8 mouse cellular contexts compared by ENCODE assay signal in the genomic region with DNA sequence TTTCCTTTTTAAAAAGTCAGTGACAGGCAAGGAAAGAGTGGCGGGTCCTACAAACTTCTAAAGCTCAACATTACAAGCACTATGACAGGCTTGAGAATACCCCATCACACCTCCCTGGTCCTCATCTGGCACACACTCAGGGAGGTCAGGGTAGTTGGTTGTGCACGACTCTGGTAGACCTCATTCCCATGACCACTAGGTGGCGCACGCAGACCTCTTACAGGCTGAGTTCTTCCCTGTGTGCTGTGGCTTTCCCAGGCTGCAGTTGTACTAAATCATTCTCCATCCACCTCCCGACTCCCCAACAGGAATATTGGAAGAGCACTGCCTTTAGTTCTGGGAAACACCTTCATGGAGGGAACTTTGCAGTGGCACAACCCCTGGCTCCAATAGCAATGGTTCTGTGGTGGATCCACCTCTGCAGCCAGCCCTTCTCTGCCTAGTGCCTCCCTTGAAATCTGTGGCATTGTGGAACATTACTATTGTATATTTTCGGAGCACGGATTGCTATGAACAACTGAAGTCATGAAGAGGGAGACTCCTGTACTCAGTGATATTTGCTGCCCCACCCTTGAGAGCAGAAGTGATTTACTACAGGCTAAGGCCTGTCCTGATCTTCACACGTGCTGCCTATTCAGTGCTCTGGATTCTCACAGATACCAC. TPM values are rescaled to one million over a fixed set of nuclear protein-coding genes. Genes with fewer than 3 reads are reported as not detected.
DNase-seq lines count a peak whose midpoint lies in the region; ATAC-seq and TF ChIP-seq lines count a peak whose summit lies in the region.

No protein-coding gene starts in this region.

- intact Hi-C loops in left cerebral cortex, adult 2 months (cut with DNase I): loop anchor here (1.0 to 5.0 kb wide), 6 partner anchors 61 to 991 kb away; a partner anchor contains a TSS

- peak; percentile 98 for TF ChIP-seq CTCF in left cerebral cortex, adult 2 months (IDR thresholded peaks at IDR 0.05)

- ATAC-seq in common myeloid progenitor, adult 5-6 weeks (replicated peaks; ENCODE audit: low read depth, poor library complexity, severe bottlenecking): peak; percentile 92
- peak; percentile 86 for ATAC-seq in megakaryocyte, adult 5-6 weeks (ENCODE audit: poor library complexity, severe bottlenecking)

- H3K27ac ChIP-seq in left cerebral cortex, adult 2 months: no peak overlapping the region

- H3K4me3 ChIP-seq in left cerebral cortex, adult 2 months: no peak overlapping the region

- peak; percentile 91 for DNase-seq in ZHBTc4 (ENCODE audit: low read depth, low spot score)
- DNase-seq in gastrocnemius, adult 8-10 months (ENCODE audit: low spot score in 2 of 2): peak; percentile 84 to 86
- DNase-seq in hindlimb bud, embryonic 11.5 days (ENCODE audit: extremely low spot score, low read depth, low spot score): peak; percentile 77
- peak; percentile 87 to 92 for DNase-seq in left cerebral cortex, adult 2 months (ENCODE audit: extremely low spot score in 1 of 2, low spot score in 2 of 2)
- peak; percentile 88 for DNase-seq in right cerebral cortex, adult 18-20 months
- peak; percentile 81 for DNase-seq in urinary bladder, adult 2 months (ENCODE audit: low spot score)

RNA-seq across cellular contexts. Expression of a gene that starts 5.3 kb away (rescaled TPM):
- total RNA-seq in common myeloid progenitor, adult 5-6 weeks (2017): not detected in 2 replicates
- total RNA-seq in gastrocnemius, adult 8-10 months (2022): 1 to 10 TPM; 1.2 to 3.9 (median 2.1) TPM
- total RNA-seq in left cerebral cortex, adult 2 months (2021): not detected
- total RNA-seq in megakaryocyte, adult 5-6 weeks (2015): not detected in 2 replicates
- not detected in 2 replicates for total RNA-seq in megakaryocyte, adult 5-6 weeks (2017)
- 0.38 and 0.45 TPM in 2 replicates for polyA plus RNA-seq in urinary bladder, adult 2 months (2012; rRNA removed)

RNA-seq across cellular contexts. Expression of a gene that starts 52.4 kb away (rescaled TPM):
- total RNA-seq in common myeloid progenitor, adult 5-6 weeks (2017): 219 and 222 TPM in 2 replicates
- total RNA-seq in gastrocnemius, adult 8-10 months (2022): 1 to 10 TPM; 1.7 to 3.9 (median 3.1) TPM
- 1 to 10 TPM; 2.6 to 4.6 TPM for total RNA-seq in left cerebral cortex, adult 2 months (2021)
- 147 and 163 TPM in 2 replicates for total RNA-seq in megakaryocyte, adult 5-6 weeks (2015)
- 189 and 208 TPM in 2 replicates for total RNA-seq in megakaryocyte, adult 5-6 weeks (2017)
- polyA plus RNA-seq in urinary bladder, adult 2 months (2012; rRNA removed): 14.6 and 18.0 TPM in 2 replicates

Comparison
In these comparisons a context has a peak if more than half of its experiments do, and no peak if none do; other contexts are left out.
1. RNA of a gene that starts 52.4 kb away (total RNA-seq): 219 to 222 TPM in common myeloid progenitor, adult 5-6 weeks and 147 to 208 TPM in megakaryocyte, adult 5-6 weeks; 2.6 to 4.6 TPM in left cerebral cortex, adult 2 months and 1.7 to 3.9 TPM in gastrocnemius, adult 8-10 months; every median in the first group is over 10 times any median in the second.
2. Peak in every context shown above with its lines, with median percentiles within 50 percentile points of each other: DNase-seq.